Mouse (Mus musculus) spleen, adult 2 months (tissue): ENCODE results near the gene Szrd1. TPM values are rescaled to one million over a fixed set of nuclear protein-coding genes. Genes with fewer than 3 reads are reported as not detected.

Source experiments
- DNase-seq, 2 experiments: peaks; one replicate each; pipeline versions ENCODE4 v3.0.0 to v3.0.0-alpha.2; 2012 to 2021; ENCODE audit warnings: low spot score in 2 of 2, low read depth in 1 of 2
- H3K27ac ChIP-seq: fragments of 200-500 bp; 2 replicates; pipeline ENCODE4 v1.5.1; 2012; ENCODE audit warnings: low read length, inconsistent platforms; ENCODE audit not compliant: insufficient read depth
- H3K27me3 ChIP-seq: fragments of 200-500 bp; 2 replicates; pipeline ENCODE4 v1.6.1; 2012; ENCODE audit warnings: mild to moderate bottlenecking, moderate library complexity, low read length, inconsistent platforms; ENCODE audit not compliant: control insufficient read depth, insufficient read depth
- H3K36me3 ChIP-seq: fragments of 200-500 bp; 2 replicates; pipeline ENCODE4 v1.6.1; 2012; ENCODE audit warnings: mild to moderate bottlenecking, low read length, inconsistent platforms; ENCODE audit not compliant: control insufficient read depth, insufficient read depth
- H3K4me1 ChIP-seq: fragments of 200-500 bp; 2 replicates; pipeline ENCODE4 v1.6.1; 2011; ENCODE audit warnings: inconsistent platforms; ENCODE audit not compliant: control insufficient read depth, insufficient read depth, insufficient read length
- H3K4me3 ChIP-seq: fragments of 200-500 bp; 2 replicates; pipeline ENCODE4 v1.5.1; 2011; ENCODE audit warnings: mild to moderate bottlenecking, inconsistent platforms; ENCODE audit not compliant: insufficient read depth, insufficient read length; ENCODE audit errors: extremely low read depth
- CTCF ChIP-seq: fragments of 200-500 bp; IDR thresholded peaks from 2 replicates; pipeline ENCODE4 v1.5.1; 2011; ENCODE audit warnings: mild to moderate bottlenecking, inconsistent platforms; ENCODE audit not compliant: insufficient read depth, insufficient read length, insufficient replicate concordance; ENCODE audit errors: extremely low read depth
- POLR2A ChIP-seq: fragments of 200-500 bp; IDR thresholded peaks from 2 replicates; pipeline ENCODE4 v1.6.1; 2011; ENCODE audit warnings: low read depth, low read length, inconsistent platforms
- WGBS: fragments of 180-500 bp; shearing (Covaris S2); methylation state at CpG from one replicate; pipeline ENCODE4 v1.1.7; 2018; 5-methylcytosine and 5-hydroxymethylcytosine counted together
- polyA plus RNA-seq: library from polyadenylated mRNA; depleted of rRNA; stranded (reverse); fragments of >200 nt; gene quantifications from 2 replicates; pipeline ENCODE4 v1.2.3, GENCODE M21; 2012

Gene Szrd1
- polyA plus RNA-seq, 1 experiment: 38.8 TPM

GRCm38 (mm10) chr4:141178500-141178899 is 38.9 kb upstream of the Szrd1 start:
- TF ChIP-seq POLR2A (no peak), CTCF (no peak)
- Histone ChIP-seq H3K27me3 (no peaks in the 10 kb centered on the region), H3K36me3 (peaks cover 13% of the 10 kb centered on the region), H3K27ac (no peak overlapping the region), H3K4me3 (no peak overlapping the region), H3K4me1 (no peaks in the 10 kb centered on the region)
- DNase-seq: no peak
- WGBS: 93% methylated on average over 4 of the region's 4 CpGs

GRCm38 (mm10) chr4:141176328-141176838 is 36.8 kb upstream of the Szrd1 start:
- no peaks in the 10 kb centered on the region for H3K27me3 ChIP-seq
- WGBS: 87% methylated on average over 10 of the region's 10 CpGs
- H3K27ac ChIP-seq: no peak overlapping the region
- no peak overlapping the region for H3K4me3 ChIP-seq
- H3K4me1 ChIP-seq: no peaks in the 10 kb centered on the region
- no peak for DNase-seq
- peaks cover 15% of the 10 kb centered on the region for H3K36me3 ChIP-seq
- TF ChIP-seq CTCF: no peak
- no peak for TF ChIP-seq POLR2A

GRCm38 (mm10) chr4:141175783-141176182 is 36.2 kb upstream of the Szrd1 start:
- Histone ChIP-seq H3K4me3 (no peak overlapping the region), H3K27me3 (no peaks in the 10 kb centered on the region), H3K36me3 (peaks cover 14% of the 10 kb centered on the region), H3K4me1 (no peaks in the 10 kb centered on the region), H3K27ac (no peak overlapping the region)
- no peak for TF ChIP-seq POLR2A
- no peak for TF ChIP-seq CTCF
- no peak for DNase-seq
- 93% methylated on average over 5 of the region's 5 CpGs for WGBS

GRCm38 (mm10) chr4:141172121-141172520 is 32.5 kb upstream of the Szrd1 start:
- peaks cover 14% of the 10 kb centered on the region for H3K36me3 ChIP-seq
- 97% methylated on average over 8 of the region's 8 CpGs for WGBS
- no peak overlapping the region for H3K4me3 ChIP-seq
- TF ChIP-seq CTCF (no peak), POLR2A (no peak)
- no peak overlapping the region for H3K27ac ChIP-seq
- DNase-seq: no peak
- no peaks in the 10 kb centered on the region for H3K4me1 ChIP-seq
- H3K27me3 ChIP-seq: no peaks in the 10 kb centered on the region

- peaks cover 4% of the 10 kb centered on the region; the same call in 1 of the 2 replicates for H3K4me1 ChIP-seq
- peaks cover 7% of the 10 kb centered on the region for H3K36me3 ChIP-seq
- H3K4me3 ChIP-seq: no peak overlapping the region
- no peak overlapping the region for H3K27ac ChIP-seq
- 98% methylated on average over 3 of the region's 3 CpGs for WGBS
- DNase-seq: no peak
- no peak for TF ChIP-seq CTCF
- TF ChIP-seq POLR2A: no peak
- H3K27me3 ChIP-seq: no peaks in the 10 kb centered on the region
These were observed 27.6 kb upstream of the Szrd1 start for GRCm38 (mm10) chr4:141167156-141167555.

- WGBS: 87% methylated on average over 8 of the region's 8 CpGs
- no peak overlapping the region for H3K27ac ChIP-seq
These were observed 26.2 kb upstream of the Szrd1 start for GRCm38 (mm10) chr4:141165744-141166292.

GRCm38 (mm10) chr4:141163729-141164128 is 24.2 kb upstream of the Szrd1 start:
- H3K27me3 ChIP-seq: no peaks in the 10 kb centered on the region
- no peak for DNase-seq
- no peak for TF ChIP-seq POLR2A
- no peak for TF ChIP-seq CTCF
- 0 out of 2 replicates have a peak, but pooled peaks cover under 1% of the 10 kb centered on the region for H3K36me3 ChIP-seq
- H3K4me1 ChIP-seq: peaks cover 12% of the 10 kb centered on the region; the same call in 1 of the 2 replicates
- no peak overlapping the region for H3K27ac ChIP-seq
- WGBS: 91% methylated on average over 5 of the region's 5 CpGs
- no peak overlapping the region for H3K4me3 ChIP-seq

More at GRCm38 (mm10) chr4:141165744-141166292, 26.2 kb upstream of the Szrd1 start:
- Histone ChIP-seq H3K36me3 (peaks cover 4% of the 10 kb centered on the region; the same call in 1 of the 2 replicates), H3K4me1 (peaks cover 7% of the 10 kb centered on the region; the same call in 1 of the 2 replicates), H3K4me3 (no peak overlapping the region), H3K27me3 (no peaks in the 10 kb centered on the region)
- TF ChIP-seq POLR2A: no peak
- TF ChIP-seq CTCF: no peak
- no peak for DNase-seq
